Mouse (Mus musculus): ENCODE results near the gene Dnaja2.

GRCm38 (mm10) chr8:85492940-85493931, 61.9 kb downstream of the Dnaja2 start:
- TF ChIP-seq CTCF (IDR thresholded peaks at IDR 0.05; ENCODE audit: low read depth) (peak; percentile 11; the same call in 1 of the 2 replicates), EP300 (optimal IDR thresholded peaks at IDR 0.05) (no peak)

Data from stomach, postnatal 0 days (tissue).